Mouse (Mus musculus): ENCODE data around the gene Glra1.
"Not testable (repeated sequence)": the region's sequence is repeated elsewhere in the genome, so short reads cannot be mapped to it uniquely, and the experiment has no call there.

The Glra1 gene

DNA sequence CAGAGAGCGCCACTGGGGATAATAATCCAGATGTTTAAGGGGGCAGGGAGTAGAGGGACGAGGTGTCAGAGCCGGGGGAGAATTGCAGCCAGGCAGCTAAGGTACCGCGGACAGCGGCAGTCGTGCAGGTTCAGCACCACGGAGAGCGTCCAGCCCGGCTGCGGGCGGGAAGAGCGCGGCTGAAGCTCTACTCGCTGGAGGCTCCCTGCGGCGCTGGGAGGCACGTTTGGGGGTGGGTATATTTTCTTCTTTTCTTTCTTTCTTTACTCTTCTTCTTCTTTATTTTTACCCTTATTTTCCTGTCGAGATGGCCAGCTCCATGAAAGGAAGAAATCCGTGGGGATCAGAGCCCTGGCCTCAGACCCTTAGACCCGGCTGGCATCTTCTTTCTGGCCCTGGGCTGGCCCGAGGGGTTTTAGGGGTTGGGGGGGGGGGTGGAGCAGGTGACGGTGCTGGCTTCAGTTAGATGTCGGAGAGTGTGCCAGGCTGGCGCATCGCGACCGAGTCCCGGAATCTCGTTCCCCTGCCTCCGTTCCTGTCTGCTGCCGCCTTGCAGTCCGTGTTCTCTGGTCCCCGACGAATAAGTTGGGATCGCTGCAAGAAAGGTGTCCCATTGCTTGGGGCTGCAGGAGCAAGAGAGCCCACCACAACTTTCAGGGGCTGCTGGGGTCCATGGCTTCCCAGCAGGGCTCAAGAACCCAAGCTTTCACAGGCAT, at the start of gene Glra1:
Gene Glra1 (minus strand): TSS at position 391 of the 716 bp plus-strand sequence.
- DNase-seq (ENCODE audit: low spot score) = peak; percentile 91

DNA sequence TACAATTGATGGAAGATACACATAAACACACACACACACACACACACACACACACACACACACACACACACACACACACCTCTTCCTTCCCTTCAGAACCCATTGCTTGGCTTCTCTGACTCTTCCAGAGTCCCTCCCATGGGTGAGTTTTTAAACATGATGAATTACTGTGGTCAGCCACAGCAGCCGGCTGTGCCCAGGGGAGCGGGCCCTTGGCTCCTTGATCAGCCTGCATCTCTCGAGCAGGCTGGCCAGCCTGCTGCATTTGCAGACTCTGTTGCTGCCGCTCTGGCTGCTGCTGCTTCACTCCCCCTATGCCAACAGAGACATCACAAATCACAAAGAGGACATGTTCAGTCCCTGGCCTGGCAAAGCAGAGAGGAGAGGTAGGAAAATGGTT, 29.0 kb upstream of the Glra1 start:
- no peak for DNase-seq (ENCODE audit: low spot score)

DNA sequence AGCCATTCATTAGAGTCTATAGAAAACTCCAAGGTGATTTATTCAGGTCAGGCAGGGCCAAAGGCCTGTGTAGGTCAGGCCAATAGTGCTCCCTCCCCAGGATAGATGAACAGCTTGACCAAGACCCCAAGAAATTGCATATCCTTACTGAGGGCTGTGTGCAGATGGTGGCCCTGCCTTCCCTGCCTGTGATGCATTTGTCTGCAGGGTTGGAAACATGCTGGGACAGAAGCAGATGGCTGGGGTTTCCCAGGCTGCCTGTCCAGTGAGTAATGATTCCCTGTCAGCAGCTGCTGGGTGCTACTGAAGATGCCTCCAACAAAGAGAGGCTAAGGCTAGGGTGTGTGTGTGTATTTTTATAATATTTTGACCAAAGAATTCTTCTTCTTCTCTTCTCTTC, 25.9 kb upstream of the Glra1 start:
- DNase-seq (ENCODE audit: low spot score) = peak; percentile 65

DNA sequence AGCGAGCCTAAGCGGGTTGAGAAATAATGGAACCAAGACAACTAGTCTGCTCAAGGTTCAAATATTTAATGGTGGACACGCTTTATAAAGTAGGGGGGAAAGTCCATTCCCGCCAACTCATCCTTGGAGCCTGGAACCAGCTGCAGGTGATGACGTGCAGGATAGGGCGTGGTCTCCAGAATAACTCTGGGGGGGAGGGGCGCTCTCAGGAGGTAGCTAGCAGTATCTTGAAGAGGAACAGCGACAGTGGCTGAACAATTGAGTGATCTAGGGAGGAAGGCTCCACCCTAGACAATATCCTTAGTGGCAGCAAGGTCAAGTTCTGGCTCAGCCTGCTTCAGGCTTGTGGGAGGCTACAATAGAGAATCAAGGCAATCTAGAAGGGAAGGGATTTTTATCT, 6.6 kb upstream of the Glra1 start:
- not testable (repeated sequence) for DNase-seq (ENCODE audit: low spot score)

DNA sequence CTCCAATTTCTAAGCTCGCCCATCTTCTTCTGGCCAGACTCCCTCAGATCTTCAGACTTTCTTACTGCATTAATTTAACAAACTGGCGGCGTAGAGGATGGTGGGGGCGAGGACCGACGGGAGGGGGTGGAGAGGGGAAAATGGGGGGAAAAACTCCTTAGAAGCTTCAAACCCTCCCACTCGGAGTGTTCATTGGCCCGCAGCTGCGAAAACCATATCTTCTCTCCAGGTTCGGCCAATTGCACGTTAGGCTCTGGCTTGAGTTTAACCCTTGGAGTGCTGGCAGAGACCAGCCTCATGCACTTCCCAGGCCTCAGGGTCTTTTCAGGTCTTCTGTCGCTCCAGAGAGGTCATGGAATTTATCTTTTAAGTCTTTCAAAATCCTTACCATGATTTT, 524 bp upstream of the Glra1 start:
- DNase-seq (ENCODE audit: low spot score) = peak; percentile 61

DNA sequence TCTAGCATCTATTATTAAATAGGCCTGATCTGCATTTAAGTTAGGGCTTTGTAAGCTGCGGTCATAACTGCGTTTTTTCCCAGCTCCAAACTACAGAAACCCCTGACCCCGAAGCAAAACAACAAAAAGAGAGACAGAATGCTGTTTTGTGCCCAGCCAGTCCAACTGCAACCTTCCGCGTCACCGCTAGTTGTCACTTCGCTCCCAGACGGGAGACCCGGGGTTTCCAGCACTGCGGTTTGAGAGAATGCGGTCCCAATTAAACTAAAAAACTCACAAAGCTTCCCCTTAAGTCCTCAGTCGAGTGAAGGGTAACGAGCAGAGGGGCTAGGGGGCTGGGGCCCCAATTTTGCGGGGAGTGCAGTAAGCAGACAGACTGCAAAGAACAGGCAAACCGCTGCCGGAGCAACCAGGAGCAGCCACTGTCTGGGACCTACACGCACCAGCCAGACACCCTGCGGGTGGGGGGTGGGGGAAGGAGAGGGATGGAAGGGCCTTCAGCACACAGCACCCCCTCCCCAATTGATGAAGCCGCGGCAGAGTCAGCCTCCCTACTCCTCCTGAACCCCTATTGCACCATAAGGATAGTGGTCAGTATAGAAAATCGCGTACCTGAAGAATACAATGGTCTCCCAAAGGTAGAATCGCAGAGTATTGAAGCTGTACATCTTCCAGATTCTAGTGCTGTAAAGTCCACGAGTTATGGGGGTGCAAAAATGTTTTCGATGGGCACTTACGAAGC, 761 bp downstream of the Glra1 start:
- peak; percentile 71 for DNase-seq (ENCODE audit: low spot score)

DNA sequence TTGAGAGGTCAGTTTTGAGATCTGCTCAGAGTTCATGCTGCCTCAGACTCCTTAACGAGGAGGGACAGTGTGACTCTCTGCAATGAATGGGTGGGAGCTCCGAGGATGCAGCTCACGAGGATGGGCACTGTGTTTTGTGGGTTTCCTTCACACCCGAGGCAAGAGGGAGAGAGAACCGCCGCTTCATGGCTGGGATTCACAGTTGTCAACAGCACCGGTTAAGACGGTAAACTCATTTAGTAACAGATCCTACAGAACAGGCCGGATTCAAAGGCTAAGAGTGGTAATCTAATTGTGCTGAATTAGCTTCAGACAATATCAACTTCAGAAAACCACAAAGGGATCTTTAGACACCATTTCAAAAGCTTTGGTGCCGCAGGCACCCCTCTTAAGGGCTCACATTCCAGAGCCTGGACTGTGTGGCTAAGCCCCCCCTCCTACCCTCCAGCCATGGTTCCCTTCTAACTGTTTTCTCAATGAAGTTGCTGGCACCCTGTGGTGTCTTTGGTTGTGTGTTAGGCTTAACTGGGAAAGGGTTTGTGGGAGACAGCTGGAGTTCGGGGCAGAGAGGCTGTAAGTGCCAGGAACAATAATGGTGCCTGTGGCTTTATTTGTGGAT, 6.4 kb downstream of the Glra1 start:
- peak; percentile 61 for DNase-seq (ENCODE audit: low spot score)

DNA sequence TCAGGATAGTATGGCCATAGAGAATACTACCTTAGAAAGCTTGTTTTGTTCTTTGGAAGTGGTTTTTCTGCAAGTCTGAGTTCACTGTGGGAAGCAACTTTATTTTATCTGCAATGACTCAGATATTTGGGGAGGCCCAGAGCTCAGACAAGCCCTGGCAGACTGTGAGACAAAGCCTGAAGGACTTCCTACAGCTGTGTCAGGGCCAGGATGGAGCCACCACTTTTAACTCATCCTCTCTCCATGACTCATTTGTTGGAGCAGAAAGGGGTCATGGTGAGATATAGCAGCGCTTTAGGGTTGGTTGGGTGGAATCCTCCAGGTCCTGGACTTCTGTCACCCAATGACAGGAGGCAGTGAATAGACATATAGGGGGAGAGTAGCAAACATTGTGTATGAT, 12.3 kb downstream of the Glra1 start:
- no peak for DNase-seq (ENCODE audit: low spot score)

DNA sequence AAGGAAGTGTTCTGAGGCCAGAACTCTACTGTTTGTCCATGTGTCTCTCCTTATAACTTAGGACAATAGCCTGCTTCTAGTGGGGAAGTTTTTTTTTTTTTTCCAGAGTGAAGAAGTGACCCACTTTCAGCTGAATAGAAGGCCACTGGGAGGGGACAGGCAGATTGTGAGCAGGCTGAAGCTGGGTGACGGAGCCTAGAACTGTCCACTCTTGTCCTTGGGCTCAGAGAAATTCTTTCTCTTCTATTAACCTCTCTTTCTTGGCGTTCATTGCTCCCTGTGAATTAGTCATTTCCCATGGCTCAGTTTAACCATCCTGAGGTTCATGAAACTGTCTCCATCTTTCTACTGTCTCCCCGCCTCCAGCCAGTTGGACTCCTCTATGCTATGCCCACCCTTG, 13.6 kb downstream of the Glra1 start:
- no peak for DNase-seq (ENCODE audit: low spot score)

DNA sequence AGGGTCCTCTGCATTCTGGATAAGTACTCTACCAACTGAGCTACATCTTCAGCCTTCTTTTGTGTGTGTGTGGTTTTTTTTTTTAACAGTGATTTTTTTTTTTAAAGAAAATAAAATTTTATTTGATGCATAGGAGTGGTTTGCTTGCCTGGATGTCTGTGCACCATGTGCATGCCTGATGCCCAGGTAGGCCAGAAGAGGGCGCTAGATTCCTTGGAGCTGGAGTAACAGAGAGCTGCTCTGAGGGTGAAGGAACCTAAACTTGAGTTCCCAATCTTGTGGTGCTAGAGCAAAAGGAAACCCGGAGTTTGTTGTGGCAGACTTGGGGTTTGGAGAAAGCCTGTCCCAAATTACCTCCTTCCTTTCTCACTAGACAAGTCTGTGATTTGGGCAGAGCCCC, 16.8 kb downstream of the Glra1 start:
- no peak for DNase-seq (ENCODE audit: low spot score)

DNA sequence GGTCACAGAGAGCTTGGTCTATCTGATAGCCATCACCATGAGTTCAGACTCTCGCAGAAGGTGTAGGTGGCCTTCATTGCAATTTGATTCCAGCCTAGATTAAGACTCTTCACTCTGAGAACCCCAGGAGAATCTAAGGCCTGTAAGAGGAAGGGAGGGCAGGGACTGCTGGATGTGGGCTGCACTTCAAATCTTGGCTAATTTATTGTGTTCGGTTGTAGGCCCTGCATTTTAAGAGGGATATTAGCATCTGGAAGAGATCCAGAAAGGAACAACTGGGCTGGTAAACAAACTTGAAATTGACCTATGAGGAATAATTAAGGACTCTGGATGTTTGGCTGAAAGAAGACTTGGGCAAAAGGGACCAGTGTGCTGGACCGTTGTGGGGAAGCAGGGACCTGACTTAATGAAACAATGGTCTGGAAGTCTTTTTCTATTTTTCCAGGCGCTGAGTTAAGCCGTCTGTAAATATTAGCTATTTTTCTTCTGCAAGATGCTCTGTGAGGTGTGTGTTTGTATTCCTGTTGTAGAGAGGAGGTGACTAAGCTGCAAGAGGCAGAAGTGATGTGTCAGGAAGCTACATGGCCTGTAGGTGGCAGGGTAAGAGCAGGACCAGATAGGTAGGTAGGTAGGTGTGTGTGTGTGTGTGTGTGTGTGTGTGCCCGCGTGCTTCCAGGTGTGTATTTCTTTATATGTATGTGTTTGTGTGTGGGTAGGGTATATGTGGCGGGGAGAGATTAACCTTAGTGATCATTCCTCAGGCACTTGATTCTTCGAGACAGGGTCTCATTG, 18.4 kb downstream of the Glra1 start:
- DNase-seq (ENCODE audit: low spot score) = no peak

DNA sequence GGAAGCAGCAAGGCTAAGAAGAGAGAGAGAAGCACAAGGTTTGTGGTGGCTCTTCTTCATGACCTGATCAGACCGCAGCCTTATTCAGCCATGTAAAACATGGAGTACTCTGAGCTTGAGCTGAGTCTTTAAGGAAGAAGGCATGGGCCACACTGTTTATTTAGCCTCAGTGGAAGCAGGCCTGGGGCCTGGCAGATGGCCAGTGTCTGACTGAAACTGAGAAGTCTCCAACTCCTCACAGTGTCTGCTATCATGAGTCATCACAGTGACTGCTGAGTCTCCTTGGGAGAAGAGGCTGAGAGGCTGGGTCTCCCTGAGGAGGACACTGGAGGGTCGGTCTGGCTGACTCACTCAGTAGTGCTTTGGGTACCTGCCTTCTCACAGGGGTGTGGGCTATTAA, 33.6 kb downstream of the Glra1 start:
- no peak for DNase-seq (ENCODE audit: low spot score)

DNA sequence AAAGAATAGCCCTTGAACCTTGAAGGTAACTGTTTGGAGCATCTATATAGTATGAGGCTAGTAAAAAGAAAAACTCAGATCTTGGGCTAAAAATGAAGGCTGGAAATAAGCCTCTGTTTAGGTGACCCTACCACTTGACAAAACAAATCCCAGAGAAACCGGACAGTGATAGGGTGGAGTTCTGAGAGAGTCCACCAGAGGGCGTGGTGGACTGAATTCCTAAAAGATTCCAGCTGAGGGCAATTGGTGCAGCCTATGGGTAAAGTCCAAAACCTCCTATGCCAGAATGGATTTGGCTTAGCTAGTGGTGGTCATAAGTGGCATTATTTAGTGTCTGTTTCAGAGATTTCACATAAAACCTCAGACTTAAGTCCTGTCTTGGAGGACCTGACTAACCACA, 36.9 kb downstream of the Glra1 start:
- DNase-seq (ENCODE audit: low spot score) = peak; percentile 42

DNA sequence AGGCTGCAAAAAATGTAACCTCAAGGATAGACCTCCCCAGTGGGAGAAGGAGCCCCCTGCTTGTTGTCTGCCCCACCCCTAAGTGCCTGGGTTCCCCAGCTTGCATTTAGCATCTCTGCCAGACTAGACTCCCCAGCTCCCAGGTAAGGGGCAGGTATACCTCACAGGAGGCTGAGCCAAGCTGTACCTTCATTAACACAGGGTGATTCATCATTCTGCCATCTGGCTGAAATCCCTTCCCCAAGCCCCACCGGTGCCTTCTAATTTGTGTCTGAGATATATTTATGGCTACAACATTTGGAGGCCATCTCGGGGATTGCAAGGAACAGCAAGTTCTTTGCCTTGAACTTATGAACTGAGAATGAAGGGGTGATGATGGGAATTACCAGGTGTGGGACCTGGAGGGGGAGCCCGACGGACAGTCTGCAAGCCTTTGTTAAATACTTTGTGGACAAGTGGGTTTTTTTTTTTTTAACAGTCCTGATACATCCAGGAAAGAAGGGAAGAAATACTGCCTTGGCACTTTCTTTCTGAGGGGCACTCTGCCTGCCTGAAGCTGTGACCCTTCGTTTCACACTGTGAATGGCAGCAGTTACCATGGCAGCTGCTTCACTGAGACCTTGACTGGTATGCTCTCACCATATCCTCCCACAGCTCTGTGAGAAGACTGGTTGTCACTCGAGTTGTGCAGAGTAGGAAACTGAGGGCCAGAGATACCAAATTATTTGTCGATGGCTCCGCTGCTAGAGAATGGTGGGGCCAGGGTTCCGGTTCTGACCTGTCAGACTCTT, 41.5 kb downstream of the Glra1 start:
- peak; percentile 29 for DNase-seq (ENCODE audit: low spot score)

DNA sequence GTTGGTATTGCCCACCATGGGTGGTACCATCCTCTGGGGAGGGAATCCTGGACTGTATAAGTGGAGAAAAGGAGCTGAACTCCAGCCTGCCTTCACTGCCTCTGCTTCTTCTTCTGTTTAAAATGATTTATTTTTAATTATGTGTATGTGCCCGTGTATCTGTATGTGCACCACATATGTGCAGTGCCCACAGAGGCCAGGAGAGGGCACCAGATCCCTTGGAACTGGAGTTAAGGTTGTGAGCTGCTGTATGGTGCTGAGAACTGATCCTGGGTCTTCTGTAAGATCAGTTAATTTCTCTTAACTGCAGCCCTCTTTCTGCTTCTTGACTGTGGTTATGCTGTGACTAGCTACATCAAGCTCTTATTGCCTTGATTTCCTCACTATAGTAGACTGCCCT, 62.3 kb downstream of the Glra1 start:
- DNase-seq (ENCODE audit: low spot score) = no peak

DNA sequence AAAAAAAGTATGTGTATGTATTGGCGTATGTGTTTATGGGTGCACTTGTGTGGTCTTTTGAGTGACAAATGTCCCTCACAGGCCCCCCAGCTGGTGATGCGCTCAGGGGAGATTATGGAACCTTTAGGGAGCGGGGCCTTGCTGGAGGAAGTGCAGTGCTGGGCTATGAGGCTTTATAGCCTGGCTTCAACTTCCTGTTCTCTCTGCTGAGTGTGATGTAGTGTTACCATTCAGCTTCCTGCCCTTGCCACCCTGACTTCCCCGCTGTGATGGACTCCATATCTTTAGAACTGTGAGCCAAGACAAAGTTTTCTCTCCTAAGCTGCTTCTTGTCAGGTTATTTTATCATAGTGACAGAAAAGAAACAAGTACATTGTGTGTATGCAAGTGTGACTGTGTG, 65.3 kb downstream of the Glra1 start:
- no peak for DNase-seq (ENCODE audit: low spot score)

DNA sequence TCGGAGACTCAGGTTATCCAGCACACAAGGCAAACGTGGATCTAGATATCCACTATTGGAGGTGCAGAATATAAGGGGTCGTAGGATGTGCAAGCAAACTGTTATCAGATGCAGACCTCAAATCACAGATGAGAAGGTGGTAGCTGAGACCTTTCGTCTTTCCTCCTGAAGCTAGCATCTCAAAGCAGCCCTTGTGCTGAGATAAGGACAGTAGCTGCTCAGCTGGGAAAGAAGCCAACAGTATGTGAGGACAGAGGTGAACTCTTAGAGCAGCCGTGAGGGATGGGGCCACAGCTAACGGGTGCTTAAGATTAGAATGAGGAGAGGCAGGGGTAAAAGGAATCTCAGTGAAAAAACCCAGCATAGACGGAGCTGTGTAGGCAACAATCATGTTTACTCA, 65.9 kb downstream of the Glra1 start:
- DNase-seq (ENCODE audit: low spot score) = no peak

DNA sequence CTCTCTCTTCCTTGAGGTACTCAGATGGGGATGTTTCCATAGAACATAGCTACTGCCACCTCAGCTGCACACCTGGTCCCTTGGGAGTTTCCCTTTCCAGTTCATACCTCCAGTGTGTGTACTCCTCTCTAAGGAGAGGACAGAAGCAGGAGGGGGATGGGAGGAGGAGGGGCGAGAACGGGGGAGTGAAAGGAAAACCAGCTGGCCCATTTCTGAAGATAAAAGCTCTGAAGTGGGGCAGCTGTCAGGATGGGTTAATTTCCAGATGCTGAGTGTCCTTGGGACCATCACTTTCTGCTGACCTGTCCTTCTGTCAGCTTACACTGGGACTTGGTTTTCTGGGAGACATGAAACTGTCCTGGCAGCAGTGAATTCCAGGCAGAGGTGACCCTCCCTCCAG, 73.2 kb downstream of the Glra1 start:
- no peak for DNase-seq (ENCODE audit: low spot score)

DNA sequence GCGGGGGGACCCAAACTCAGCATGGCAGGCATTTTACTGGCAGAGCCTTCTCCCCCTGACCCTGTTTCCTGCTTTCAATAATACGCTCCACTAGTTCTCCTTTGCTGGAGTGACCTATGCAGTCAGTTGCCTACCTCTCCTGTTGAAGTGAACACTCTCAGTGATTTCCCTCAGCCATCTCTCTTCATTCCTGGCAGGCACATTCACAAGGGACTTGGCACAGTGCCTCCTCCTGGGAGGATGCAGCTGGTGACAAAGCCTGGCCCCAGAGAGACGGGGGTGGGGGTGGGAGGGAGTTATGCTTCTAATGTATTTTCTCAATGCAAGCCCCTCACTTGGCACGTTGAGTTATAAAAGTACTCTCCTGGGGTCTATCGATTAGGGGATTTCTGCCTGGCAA, 74.6 kb downstream of the Glra1 start:
- DNase-seq (ENCODE audit: low spot score) = no peak

DNA sequence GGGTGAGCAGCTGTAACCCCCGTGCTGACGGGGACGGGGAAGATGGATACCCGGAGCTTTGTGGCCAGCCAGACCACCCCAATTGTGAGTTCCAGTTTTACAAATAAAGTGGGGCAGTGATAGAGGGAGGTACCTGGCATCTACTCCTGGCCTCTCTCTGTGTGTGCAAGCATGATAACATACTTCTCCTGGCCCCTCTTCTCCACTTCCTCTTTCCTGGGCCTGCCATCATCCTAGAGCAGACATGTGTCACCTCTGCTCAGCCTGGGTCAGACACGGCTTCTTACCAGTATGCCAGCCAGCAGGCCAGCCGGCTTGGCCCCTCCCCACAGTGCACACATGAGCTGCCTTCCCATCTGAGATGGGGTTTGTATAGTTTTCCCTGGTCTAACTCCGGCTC, 77.3 kb downstream of the Glra1 start:
- DNase-seq (ENCODE audit: low spot score) = no peak

DNA sequence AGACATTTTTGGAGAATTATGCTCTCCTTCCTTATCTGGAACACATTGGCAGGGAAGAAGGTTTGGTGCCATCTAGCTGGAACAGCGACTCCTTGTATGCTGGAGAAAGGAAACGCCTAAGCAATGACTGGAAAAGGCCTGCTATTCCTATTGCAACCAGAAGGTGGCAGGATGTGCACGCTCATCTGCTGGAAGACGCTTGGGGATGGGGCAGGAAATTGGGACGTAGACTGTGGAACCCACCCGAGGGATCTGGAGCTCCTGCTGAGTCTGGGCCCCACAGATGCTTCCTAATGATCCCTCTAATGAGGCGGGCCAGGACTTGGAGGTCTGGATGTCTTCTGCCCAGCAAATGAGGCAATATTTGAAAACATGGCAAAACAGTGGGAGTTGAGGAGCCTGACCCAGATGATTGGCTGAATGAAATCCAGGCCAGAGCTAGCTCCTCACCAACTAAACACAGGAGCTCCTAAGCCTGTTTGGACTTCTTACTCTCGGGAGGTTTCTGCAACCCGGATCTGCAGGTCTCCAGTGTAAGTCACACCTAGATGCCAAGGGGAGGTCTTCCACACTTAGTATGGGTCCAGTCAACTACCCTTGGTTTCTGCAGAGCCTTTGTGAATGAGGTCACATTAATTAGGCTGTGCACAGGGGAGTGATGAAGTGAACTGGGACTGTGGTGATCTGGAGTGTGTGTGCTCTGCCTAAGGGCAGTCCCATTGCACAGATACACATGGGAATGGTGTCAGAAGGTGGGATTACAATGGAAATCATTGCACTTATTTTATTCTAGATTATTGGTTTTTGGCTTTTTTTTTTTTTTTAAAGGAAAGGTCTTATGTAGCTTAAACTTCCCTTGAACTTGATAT, 89.0 kb downstream of the Glra1 start:
- DNase-seq (ENCODE audit: low spot score) = peak; percentile 89

All from embryo, embryonic 10 days (tissue).